Mouse (Mus musculus): ENCODE data around the gene Cflar. TPM values are rescaled to one million over a fixed set of nuclear protein-coding genes. Genes with fewer than 3 reads are reported as not detected.
A peak's percentile ranks its signal among the peaks of the same experiment; 100 is the strongest.

The Cflar gene
- total and polyA plus RNA-seq, 3 experiments = 35.7 to 81.1 (median 49.2) TPM

DNA sequence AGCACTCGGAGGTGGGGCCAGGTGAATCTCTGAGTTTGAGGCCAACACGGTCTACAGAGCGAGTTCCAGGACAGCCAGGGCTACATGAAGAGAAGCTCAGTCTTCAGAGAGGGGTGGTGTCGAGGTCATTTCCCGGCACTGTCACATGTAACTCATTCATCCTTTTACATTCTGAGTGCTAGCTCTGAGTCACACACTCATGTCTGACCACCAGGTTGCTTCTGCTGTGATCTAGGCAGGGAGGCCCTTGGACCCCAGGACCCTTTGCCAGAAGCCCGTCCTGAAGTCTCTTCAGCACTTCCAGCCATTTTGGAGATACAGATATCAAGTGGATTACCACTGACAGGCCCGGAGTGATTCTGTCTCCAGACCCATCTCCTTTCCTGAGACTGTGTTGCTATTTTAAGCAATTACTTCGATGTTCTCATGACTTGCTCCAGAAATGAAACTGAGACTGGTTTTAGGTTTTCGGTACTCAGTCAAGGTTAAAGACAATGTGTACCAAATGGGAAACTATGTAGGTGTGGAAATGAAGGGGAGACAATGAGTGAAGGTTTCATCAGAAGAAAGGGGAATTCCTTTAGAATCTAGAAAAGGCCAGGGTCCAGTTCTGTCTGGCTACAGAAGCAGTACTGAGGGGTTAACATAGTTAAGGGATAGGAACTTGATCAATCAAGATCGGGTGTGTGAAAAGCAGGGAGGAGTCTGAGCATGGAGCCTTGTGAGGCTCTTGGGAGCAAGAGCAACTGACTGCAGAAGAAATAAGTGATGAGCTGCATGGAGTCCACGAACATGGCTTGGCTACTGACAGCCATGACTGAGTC, 11.0 kb downstream of the Cflar start:
- DNase-seq (ENCODE audit: extremely low read depth) = peak; percentile 67
- Histone ChIP-seq H3K4me2 (ENCODE audit: insufficient read depth, low read depth, poor library complexity, severe bottlenecking) (peak overlapping the region; percentile 95), H3K4me3 (replicated peaks in 1 of 3; ENCODE audit: low read depth in 2 of 3, low read length in 2 of 3, poor library complexity in 1 of 3) (no peak overlapping the region), H3K4me1 (ENCODE audit: control insufficient read depth in 1 of 2, insufficient read depth in 2 of 2) (peaks cover 18 to 61% of the 10 kb centered on the region in 2 experiments), H3K79me2 (replicated peaks; ENCODE audit: control insufficient read depth, extremely low read depth, insufficient read depth, poor library complexity, severe bottlenecking) (peaks cover 16% of the 10 kb centered on the region), H3K9me3 (replicated peaks; ENCODE audit: low read length) (no peaks in the 10 kb centered on the region), H3K27ac (ENCODE audit: insufficient read depth, low read depth) (peak overlapping the region; percentile 99), H3K27me3 (replicated peaks) (no peaks in the 10 kb centered on the region), H3K36me3 (replicated peaks in 1 of 2; ENCODE audit: control insufficient read depth in 1 of 2, insufficient read depth in 1 of 2, low read length in 1 of 2) (peaks cover 6 to 24% of the 10 kb centered on the region in 2 experiments), H3K9ac (ENCODE audit: insufficient read depth, low read depth) (peak overlapping the region; percentile 91)
- in situ Hi-C loops (cut with MboI; ENCODE audit: low pct_ligation_motif_present, low pct_unique_long_range_greater_than_20kb, low sequenced_read_pairs) (no loop called here), dilution Hi-C loops (cut with MboI; ENCODE audit: extremely low pct_ligation_motif_present, extremely low pct_unique_long_range_greater_than_20kb, low sequenced_read_pairs) (no loop called here)
- TF ChIP-seq PAX5 (IDR thresholded peaks at IDR 0.05; ENCODE audit: low read length) = no peak
- peak; percentile 76 for TF ChIP-seq EP300 (IDR thresholded peaks at IDR 0.05; ENCODE audit: low read length)
- TF ChIP-seq SIN3A (IDR thresholded peaks at IDR 0.05; ENCODE audit: low read length) = peak; percentile 85
- TF ChIP-seq ZKSCAN1 (IDR thresholded peaks at IDR 0.05; ENCODE audit: borderline replicate concordance, low read depth, low read length) = no peak
- TF ChIP-seq USF1 (IDR thresholded peaks at IDR 0.05; ENCODE audit: low read depth, low read length) = no peak
- peak; percentile 79 for TF ChIP-seq MXI1 (IDR thresholded peaks at IDR 0.05; ENCODE audit: low read depth, low read length)
- TF ChIP-seq IRF4 (IDR thresholded peaks at IDR 0.05; ENCODE audit: low read depth, low read length) = peak; percentile 88
- 0 out of 2 replicates have a peak, but pooled peaks have one; percentile 16 for TF ChIP-seq TBP (conservative IDR thresholded peaks at IDR 0.05; ENCODE audit: low read depth, low read length)
- peak; percentile 83; the same call in 1 of the 2 replicates for TF ChIP-seq RCOR1 (conservative IDR thresholded peaks at IDR 0.05; ENCODE audit: low read depth, low read length)
- TF ChIP-seq UBTF (IDR thresholded peaks at IDR 0.05; ENCODE audit: low read depth, low read length) = 0 out of 2 replicates have a peak, but pooled peaks have one; percentile 20
- no peak for TF ChIP-seq NRF1 (IDR thresholded peaks at IDR 0.05; ENCODE audit: low read depth, low read length)
- 0 out of 2 replicates have a peak, but pooled peaks have one; percentile 59 for TF ChIP-seq ZMIZ1 (IDR thresholded peaks at IDR 0.05; ENCODE audit: low read depth, low read length)
- 0 out of 2 replicates have a peak, but pooled peaks have one; percentile 51 for TF ChIP-seq MAFK (IDR thresholded peaks at IDR 0.05; ENCODE audit: insufficient replicate concordance, low read length)
- peak; percentile 32; the same call in 1 of the 2 replicates for TF ChIP-seq NELFE (IDR thresholded peaks at IDR 0.05; ENCODE audit: low read depth, low read length)
- TF ChIP-seq CHD1 (IDR thresholded peaks at IDR 0.05; ENCODE audit: low read depth, low read length) = peak; percentile 92; the same call in 1 of the 2 replicates
- TF ChIP-seq ZC3H11A (IDR thresholded peaks at IDR 0.05; ENCODE audit: low read depth, low read length) = no peak
- TF ChIP-seq BHLHE40 (IDR thresholded peaks at IDR 0.05; ENCODE audit: low read depth, low read length) = peak; percentile 65
- TF ChIP-seq GABPA (IDR thresholded peaks at IDR 0.05; ENCODE audit: insufficient replicate concordance, low read depth, low read length) = no peak
- TF ChIP-seq TCF12 (IDR thresholded peaks at IDR 0.05; ENCODE audit: low read depth, low read length) = peak; percentile 74
- no peak for TF ChIP-seq POLR2AphosphoS2 (IDR thresholded peaks at IDR 0.05; ENCODE audit: low read depth, low read length)
- peak; percentile 63 for TF ChIP-seq JUND (conservative IDR thresholded peaks at IDR 0.05; ENCODE audit: low read depth, low read length)
- no peak for TF ChIP-seq SMC3 (IDR thresholded peaks at IDR 0.05; ENCODE audit: low read depth, low read length)
- peak; percentile 29 for TF ChIP-seq ZNF384 (IDR thresholded peaks at IDR 0.05; ENCODE audit: low read depth, low read length)
- TF ChIP-seq ETS1 (conservative IDR thresholded peaks at IDR 0.05; ENCODE audit: low read depth, low read length) = peak; percentile 91
- TF ChIP-seq KAT2A (IDR thresholded peaks at IDR 0.05; ENCODE audit: insufficient replicate concordance, low read length) = 0 out of 2 replicates have a peak, but pooled peaks have one; percentile 40
- peak; percentile 83; the same call in 1 of the 2 replicates for TF ChIP-seq MAZ (IDR thresholded peaks at IDR 0.05; ENCODE audit: low read depth, low read length)
- peak; percentile 57; the same call in 1 of the 2 replicates for TF ChIP-seq MAX (IDR thresholded peaks at IDR 0.05; ENCODE audit: low read length)
- TF ChIP-seq MYC (IDR thresholded peaks at IDR 0.05; ENCODE audit: low read depth, low read length) = peak; percentile 27
- no peak; the same call in 1 of the 2 replicates for TF ChIP-seq ELF1 (IDR thresholded peaks at IDR 0.05; ENCODE audit: low read depth, low read length)
- TF ChIP-seq MEF2A (IDR thresholded peaks at IDR 0.05; ENCODE audit: borderline replicate concordance, low read depth, low read length) = peak; percentile 97
- peak; percentile 40; the same call in 1 of the 2 replicates for TF ChIP-seq POLR2A (IDR thresholded peaks at IDR 0.05; ENCODE audit: low read depth, low read length)
- TF ChIP-seq JUN (IDR thresholded peaks at IDR 0.05; ENCODE audit: insufficient read depth, low read depth, low read length) = peak; percentile 80

Measured in CH12.LX (cell line).